Mouse (Mus musculus) lung, postnatal 10 days (tissue): ENCODE measurements at regions not wholly inside any gene's neighbourhood (a gene's known extent, or its start where the extent isn't known, plus 50 kb on each side); places are given as distances from the start of the nearest gene placed in this dataset.

Experiments used
- DNase-seq: peaks from one replicate; pipeline ENCODE4 v3.0.0; 2021

DNA sequence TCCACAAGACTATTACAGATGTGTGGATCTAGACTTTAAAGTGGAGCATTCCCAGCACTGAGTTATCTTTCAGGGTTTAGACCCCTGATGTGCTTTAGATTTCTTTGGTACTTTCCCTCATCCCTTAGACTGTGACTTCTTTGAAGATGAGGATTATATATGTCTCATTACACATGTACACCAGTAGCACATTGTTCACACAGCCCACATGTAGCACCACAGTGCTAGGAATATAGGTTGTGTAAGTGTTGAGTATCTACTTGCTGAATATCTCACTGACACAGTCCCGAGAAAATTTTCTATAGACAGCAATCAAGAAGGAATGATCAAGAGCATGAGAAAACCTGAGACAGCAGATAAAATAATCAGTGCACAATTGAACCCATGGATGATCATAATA lies 243.4 kb upstream of the Brinp1 start:
- no peak for DNase-seq

- DNase-seq: no peak
Observed at GRCm38 (mm10) chr4:69196094-69196493, 241.9 kb upstream of the Brinp1 start.

GRCm38 (mm10) chr4:69195645-69196044 lies 241.4 kb upstream of the Brinp1 start:
- DNase-seq: peak; percentile 71
